Comparison of ENCODE assay signal across 9 mouse cellular contexts in the genomic region with DNA sequence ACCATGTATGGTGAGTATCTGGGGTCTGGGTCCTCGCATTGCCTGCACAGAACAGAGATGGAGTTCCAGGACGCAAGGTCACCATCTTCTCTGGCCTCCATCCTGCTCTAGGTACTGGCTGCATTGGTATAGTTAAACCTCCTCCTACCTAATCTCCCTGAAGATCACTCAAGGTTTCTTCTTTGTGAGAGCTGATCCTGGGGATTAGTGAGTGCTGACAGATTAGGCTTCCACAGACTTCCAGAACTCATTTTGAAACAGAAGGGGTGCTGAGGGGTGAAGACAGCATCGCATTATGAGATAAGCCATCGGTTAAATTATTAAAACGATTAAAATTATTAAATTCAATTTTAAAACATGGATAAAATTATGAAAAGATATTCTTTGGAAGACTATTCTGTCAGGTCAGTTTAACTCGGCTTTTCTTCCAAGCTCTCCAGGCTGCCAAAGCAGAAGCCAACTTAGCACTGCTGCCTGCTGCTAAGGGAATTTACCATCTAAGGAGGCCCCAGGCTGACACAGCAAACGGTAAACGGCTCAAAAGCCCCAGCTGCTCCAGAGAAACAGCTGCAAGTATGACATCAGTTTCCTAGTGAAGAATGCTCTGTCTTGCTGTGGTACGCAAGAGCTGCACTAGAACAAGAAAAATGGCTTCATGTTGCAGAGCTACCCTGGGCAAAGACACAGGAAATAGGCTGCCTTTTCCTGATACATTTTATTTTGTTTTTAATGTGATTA.
DNase-seq lines count a peak whose midpoint lies in the region; ATAC-seq and TF ChIP-seq lines count a peak whose summit lies in the region.
"Had no signal": no experiment of that assay in that cellular context is flagged by ENCODE, and none has a peak within 500 bp of the region (broad histone marks: within the 10 kb centered on the region; RNA-seq: fewer than 3 reads in every experiment).

No protein-coding gene starts in this region.

- H3K27ac ChIP-seq in forebrain, embryonic 13.5 days = no peak overlapping the region
- H3K27ac ChIP-seq in forebrain, embryonic 12.5 days = no peak overlapping the region
- H3K27ac ChIP-seq in limb, embryonic 14.5 days (replicated peaks; ENCODE audit: low read depth, low read length) = no peak overlapping the region
- H3K27ac ChIP-seq in midbrain, postnatal 0 days (ENCODE audit: low read depth, low read length) = 0 out of 2 replicates have a peak overlapping the region, but pooled peaks have one; percentile 19

- H3K27me3 ChIP-seq in forebrain, embryonic 13.5 days = no peaks in the 10 kb centered on the region
- H3K27me3 ChIP-seq in forebrain, embryonic 12.5 days = no peaks in the 10 kb centered on the region
- H3K27me3 ChIP-seq in limb, embryonic 14.5 days (ENCODE audit: control insufficient read depth, insufficient read depth, low read length) = no peaks in the 10 kb centered on the region
- H3K27me3 ChIP-seq in midbrain, postnatal 0 days (ENCODE audit: insufficient read depth, low read length) = no peaks in the 10 kb centered on the region

- H3K9ac ChIP-seq in forebrain, embryonic 13.5 days = no peak overlapping the region
- no peak overlapping the region for H3K9ac ChIP-seq in forebrain, embryonic 12.5 days
- H3K9ac ChIP-seq in limb, embryonic 14.5 days (ENCODE audit: low read depth, low read length, severe bottlenecking) = no peak overlapping the region
- no peak overlapping the region for H3K9ac ChIP-seq in midbrain, postnatal 0 days (replicated peaks; ENCODE audit: low read length, poor library complexity, severe bottlenecking)

- 0 out of 2 replicates have a peak, but pooled peaks have one; percentile 51 for ATAC-seq in forebrain, embryonic 13.5 days
- ATAC-seq in forebrain, embryonic 12.5 days (ENCODE audit: low FRiP score) = no peak
- peak; percentile 88 for ATAC-seq in limb, embryonic 14.5 days (ENCODE audit: low FRiP score, low read depth)
- ATAC-seq in midbrain, postnatal 0 days (ENCODE audit: low FRiP score) = 0 out of 2 replicates have a peak, but pooled peaks have one; percentile 72

- TF ChIP-seq CTCF in midbrain, postnatal 0 days (IDR thresholded peaks at IDR 0.05) = no peak

- H3K4me1 ChIP-seq in forebrain, embryonic 13.5 days = no peaks in the 10 kb centered on the region
- H3K4me1 ChIP-seq in forebrain, embryonic 12.5 days = no peaks in the 10 kb centered on the region
- no peaks in the 10 kb centered on the region for H3K4me1 ChIP-seq in limb, embryonic 14.5 days (ENCODE audit: control insufficient read depth, insufficient read depth, low read length)
- H3K4me1 ChIP-seq in midbrain, postnatal 0 days (ENCODE audit: insufficient read depth, low read length) = no peaks in the 10 kb centered on the region

- no peak overlapping the region for H3K4me3 ChIP-seq in forebrain, embryonic 13.5 days
- H3K4me3 ChIP-seq in forebrain, embryonic 12.5 days (replicated peaks) = no peak overlapping the region
- no peak overlapping the region for H3K4me3 ChIP-seq in limb, embryonic 14.5 days (replicated peaks; ENCODE audit: low read length)
- H3K4me3 ChIP-seq in midbrain, postnatal 0 days (ENCODE audit: low read depth, low read length) = no peak overlapping the region
- H3K4me3 ChIP-seq: erythroblast, embryonic 14.5 days had no signal

- no peaks in the 10 kb centered on the region for H3K9me3 ChIP-seq in forebrain, embryonic 13.5 days (replicated peaks)
- no peaks in the 10 kb centered on the region for H3K9me3 ChIP-seq in forebrain, embryonic 12.5 days
- no peaks in the 10 kb centered on the region for H3K9me3 ChIP-seq in limb, embryonic 14.5 days (ENCODE audit: control insufficient read depth, low read length)
- no peaks in the 10 kb centered on the region for H3K9me3 ChIP-seq in midbrain, postnatal 0 days (ENCODE audit: low read length)

- no peaks in the 10 kb centered on the region for H3K36me3 ChIP-seq in forebrain, embryonic 13.5 days (ENCODE audit: poor library complexity, severe bottlenecking)
- H3K36me3 ChIP-seq in forebrain, embryonic 12.5 days (replicated peaks) = no peaks in the 10 kb centered on the region
- H3K36me3 ChIP-seq in limb, embryonic 14.5 days (ENCODE audit: control insufficient read depth, insufficient read depth, low read length) = no peaks in the 10 kb centered on the region
- H3K36me3 ChIP-seq in midbrain, postnatal 0 days (ENCODE audit: insufficient read depth, low read length) = no peaks in the 10 kb centered on the region

- H3K4me2 ChIP-seq in forebrain, embryonic 13.5 days = no peak overlapping the region
- no peak overlapping the region for H3K4me2 ChIP-seq in forebrain, embryonic 12.5 days
- no peak overlapping the region for H3K4me2 ChIP-seq in limb, embryonic 14.5 days (replicated peaks; ENCODE audit: low read depth, low read length, severe bottlenecking)
- H3K4me2 ChIP-seq in midbrain, postnatal 0 days (ENCODE audit: low read depth, low read length, poor library complexity, severe bottlenecking) = no peak overlapping the region

- peak; percentile 16 for DNase-seq in CD4-positive helper T cell, adult 2 months (ENCODE audit: low read depth, low spot score)
- DNase-seq in heart, adult 8-10 months (ENCODE audit: low spot score) = peak; percentile 31
- DNase-seq in limb, embryonic 14.5 days (ENCODE audit: low spot score) = peak; percentile 72
- peak; percentile 60 for DNase-seq in midbrain, postnatal 0 days (ENCODE audit: low spot score)
- DNase-seq in thymus, postnatal 4 days = peak; percentile 63
- no peak for DNase-seq in MN1 (ENCODE audit: low spot score)

- 50% methylated on average over 9 of the region's 9 CpGs for WGBS in forebrain, embryonic 13.5 days
- 49% methylated on average over 9 of the region's 9 CpGs for WGBS in forebrain, embryonic 12.5 days
- 54% methylated on average over 9 of the region's 9 CpGs for WGBS in limb, embryonic 14.5 days
- WGBS in midbrain, postnatal 0 days = 38% methylated on average over 9 of the region's 9 CpGs

- no peak for TF ChIP-seq POLR2A in limb, embryonic 14.5 days (IDR thresholded peaks at IDR 0.05; ENCODE audit: borderline replicate concordance, extremely low read depth, insufficient read depth, insufficient read length)
